Mouse (Mus musculus): Measurements from ENCODE around the gene Tmem106c.

DNA sequence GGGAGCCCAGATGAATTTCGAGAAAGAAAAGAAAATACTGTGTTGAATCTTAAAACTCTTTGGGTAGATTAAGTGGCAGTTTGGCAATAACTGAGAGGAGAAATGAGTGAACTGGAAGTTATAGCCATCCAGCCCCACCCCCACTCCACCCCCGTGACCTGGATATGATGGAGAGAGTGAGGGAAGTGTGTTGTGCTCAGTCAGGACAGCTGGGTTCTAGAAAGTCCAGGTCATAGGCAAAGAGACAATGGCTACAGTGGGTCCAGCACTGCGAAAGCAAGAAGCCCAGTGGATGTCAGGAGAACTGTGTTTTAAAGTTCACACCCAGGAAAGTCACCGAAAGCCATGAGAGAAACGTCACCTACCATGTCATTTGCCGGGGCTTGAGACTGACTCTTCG is 44.8 kb upstream of the Tmem106c start:
- TF ChIP-seq TAL1 (IDR thresholded peaks at IDR 0.05; ENCODE audit: low read length) (no peak), GATA1 (IDR thresholded peaks at IDR 0.05; ENCODE audit: low read length) (no peak)

Measured in erythroblast, embryonic 14.5 days (primary cell).